10 mouse cellular contexts compared by ENCODE assay signal in genomic region chr12:110903536-110903935, GRCm38 (mm10). TPM values are rescaled to one million over a fixed set of nuclear protein-coding genes. Genes with fewer than 3 reads are reported as not detected.
A peak's percentile ranks its signal among the peaks of the same experiment; 100 is the strongest.
DNase-seq lines count a peak whose midpoint lies in the region; ATAC-seq and TF ChIP-seq lines count a peak whose summit lies in the region.
"Had no signal": no experiment of that assay in that cellular context is flagged by ENCODE, and none has a peak within 500 bp of the region (broad histone marks: within the 10 kb centered on the region; RNA-seq: fewer than 3 reads in every experiment).

No protein-coding gene starts in this region.

- no peak for ATAC-seq in CD4-positive, CD25-positive, alpha-beta regulatory T cell, adult 4 months
- ATAC-seq in midbrain, embryonic 14.5 days (ENCODE audit: low FRiP score, low TSS enrichment): no peak

- H3K4me2 ChIP-seq in midbrain, embryonic 14.5 days (ENCODE audit: low read length): no peak overlapping the region

- no peak overlapping the region for H3K9ac ChIP-seq in midbrain, embryonic 14.5 days (replicated peaks; ENCODE audit: low read length)

- H3K27ac ChIP-seq in left cerebral cortex, adult 2 months: no peak overlapping the region
- no peak overlapping the region for H3K27ac ChIP-seq in limb, embryonic 10.5 days
- H3K27ac ChIP-seq in midbrain, embryonic 14.5 days (replicated peaks; ENCODE audit: low read depth, low read length): no peak overlapping the region

- 93% methylated on average over 2 of the region's 2 CpGs for WGBS in limb, embryonic 10.5 days
- WGBS in midbrain, embryonic 14.5 days: 95% methylated on average over 2 of the region's 2 CpGs

- no peaks in the 10 kb centered on the region for H3K9me3 ChIP-seq in limb, embryonic 10.5 days (replicated peaks)
- H3K9me3 ChIP-seq in midbrain, embryonic 14.5 days (ENCODE audit: control insufficient read depth, low read length): no peaks in the 10 kb centered on the region

- peak; percentile 49 for DNase-seq in CD4-positive, CD25-positive, alpha-beta regulatory T cell, adult 2 months (ENCODE audit: low read depth, low spot score)
- no peak for DNase-seq in left cerebral cortex, adult 2 months (ENCODE audit: extremely low spot score in 1 of 2, low spot score in 2 of 2)
- DNase-seq in left cerebral cortex, postnatal 25 days (ENCODE audit: low spot score in 2 of 2): no peak
- peak; percentile 48 for DNase-seq in induced T-regulatory cell, adult 2 months (ENCODE audit: low read depth)
- peak; percentile 37 for DNase-seq in naive thymus-derived CD4-positive, alpha-beta T cell, adult 2 months (ENCODE audit: low read depth)
- no peak for DNase-seq in limb, embryonic 10.5 days (ENCODE audit: low spot score)
- no peak for DNase-seq in midbrain, embryonic 14.5 days
- DNase-seq: cerebellum, adult 9-10 months; layer of hippocampus, postnatal 36 days had no signal

- H3K4me1 ChIP-seq in limb, embryonic 10.5 days: 0 out of 2 replicates have a peak, but pooled peaks cover 3% of the 10 kb centered on the region
- no peaks in the 10 kb centered on the region for H3K4me1 ChIP-seq in midbrain, embryonic 14.5 days (ENCODE audit: control insufficient read depth, insufficient read depth, low read length)

- peaks cover 3% of the 10 kb centered on the region; the same call in 1 of the 2 replicates for H3K36me3 ChIP-seq in limb, embryonic 10.5 days
- H3K36me3 ChIP-seq in midbrain, embryonic 14.5 days (ENCODE audit: control insufficient read depth, insufficient read depth, low read length): peaks cover 16% of the 10 kb centered on the region; the same call in 1 of the 2 replicates

- intact Hi-C loops in left cerebral cortex, adult 2 months (cut with DNase I): no loop called here
- intact Hi-C loops in left cerebral cortex, postnatal 25 days (cut with DNase I): no loop called here

- H3K27me3 ChIP-seq in limb, embryonic 10.5 days (ENCODE audit: low read depth, poor library complexity, severe bottlenecking): no peaks in the 10 kb centered on the region
- H3K27me3 ChIP-seq in midbrain, embryonic 14.5 days (ENCODE audit: control insufficient read depth, insufficient read depth, low read length): no peaks in the 10 kb centered on the region

- TF ChIP-seq CTCF in left cerebral cortex, adult 2 months (IDR thresholded peaks at IDR 0.05): peak; percentile 55

- H3K4me3 ChIP-seq in left cerebral cortex, adult 2 months: no peak overlapping the region
- H3K4me3 ChIP-seq in limb, embryonic 10.5 days: no peak overlapping the region
- H3K4me3 ChIP-seq in midbrain, embryonic 14.5 days (replicated peaks; ENCODE audit: low read depth, low read length): no peak overlapping the region

RNA-seq across cellular contexts. Expression of gene Tecpr2, which starts 14.5 kb away (rescaled TPM):
- polyA plus RNA-seq in CD4-positive, CD25-positive, alpha-beta regulatory T cell, adult 4 months (2017; shearing (Covaris generic)): 1 to 10 TPM; 1.3 to 1.6 TPM
- 10 to 100 TPM; 46.7 to 50.0 TPM for total RNA-seq in left cerebral cortex, adult 2 months (2021)
- total RNA-seq in left cerebral cortex, postnatal 25 days (2021): 10 to 100 TPM; 45.8 to 47.8 TPM
- 6.0 and 6.7 TPM in 2 replicates for polyA plus RNA-seq in limb, embryonic 10.5 days (2016; fragmentation: Nextera tagmentation; extraction: Ambion mirVana)
- 6.1 and 7.6 TPM in 2 replicates for polyA plus RNA-seq in midbrain, embryonic 14.5 days (2014; fragmentation: Nextera tagmentation; extraction: Ambion mirVana)

RNA-seq across cellular contexts. Expression of gene Cinp, which starts 14.6 kb away (rescaled TPM):
- polyA plus RNA-seq in CD4-positive, CD25-positive, alpha-beta regulatory T cell, adult 4 months (2017; shearing (Covaris generic)): 10 to 100 TPM; 37.3 to 44.2 TPM
- 100 to 1,000 TPM in 1 of 2 experiments, 10 to 100 TPM in 1; 94.4 to 107 TPM for total RNA-seq in left cerebral cortex, adult 2 months (2021)
- total RNA-seq in left cerebral cortex, postnatal 25 days (2021): 100 to 1,000 TPM; 115 to 118 TPM
- 88.4 and 114 TPM in 2 replicates for polyA plus RNA-seq in limb, embryonic 10.5 days (2016; fragmentation: Nextera tagmentation; extraction: Ambion mirVana)
- 83.0 and 83.1 TPM in 2 replicates for polyA plus RNA-seq in midbrain, embryonic 14.5 days (2014; fragmentation: Nextera tagmentation; extraction: Ambion mirVana)

RNA-seq across cellular contexts. Expression of gene Zfp839, which starts 53.5 kb away (rescaled TPM):
- 1 to 10 TPM; 2.4 to 2.8 TPM for polyA plus RNA-seq in CD4-positive, CD25-positive, alpha-beta regulatory T cell, adult 4 months (2017; shearing (Covaris generic))
- 10 to 100 TPM; 11.4 to 12.3 TPM for total RNA-seq in left cerebral cortex, adult 2 months (2021)
- total RNA-seq in left cerebral cortex, postnatal 25 days (2021): 10 to 100 TPM; 11.2 to 11.5 TPM
- 3.9 and 6.2 TPM in 2 replicates for polyA plus RNA-seq in limb, embryonic 10.5 days (2016; fragmentation: Nextera tagmentation; extraction: Ambion mirVana)
- polyA plus RNA-seq in midbrain, embryonic 14.5 days (2014; fragmentation: Nextera tagmentation; extraction: Ambion mirVana): 2.0 and 3.1 TPM in 2 replicates

Comparison
In these comparisons a context has a peak if more than half of its experiments do, and no peak if none do; other contexts are left out.
1. DNase-seq: peak in CD4-positive, CD25-positive, alpha-beta regulatory T cell, adult 2 months (single experiment), induced T-regulatory cell, adult 2 months (single experiment) and naive thymus-derived CD4-positive, alpha-beta T cell, adult 2 months (single experiment); none in left cerebral cortex, adult 2 months (0 of 2), left cerebral cortex, postnatal 25 days (0 of 2), limb, embryonic 10.5 days (single experiment) and midbrain, embryonic 14.5 days (single experiment).